Mouse (Mus musculus) liver, embryonic 16.5 days (tissue): ENCODE measurements around the gene Zfyve28. TPM values are rescaled to one million over a fixed set of nuclear protein-coding genes. Genes with fewer than 3 reads are reported as not detected.

Experiments
- ATAC-seq: fragments of 200-750 bp; cut with Nextera tagmentation; 2 replicates; pipeline ENCODE4 v1.8.0; 2017; ENCODE audit warnings: low read depth, mild to moderate bottlenecking, moderate number of reproducible peaks, moderate library complexity
- H3K27ac ChIP-seq: fragments of 300-500 bp; sonication (generic); 2 replicates; pipeline ENCODE4 v1.5.1; 2014; ENCODE audit warnings: mild to moderate bottlenecking, low read length
- H3K27me3 ChIP-seq: fragments of 300-500 bp; sonication (generic); 2 replicates; pipeline ENCODE4 v1.6.1; 2014; ENCODE audit warnings: low read depth, low read length, mixed read lengths; ENCODE audit not compliant: control insufficient read depth, insufficient read depth
- H3K36me3 ChIP-seq: fragments of 300-500 bp; sonication (generic); 2 replicates; pipeline ENCODE4 v1.6.1; 2014; ENCODE audit warnings: mild to moderate bottlenecking; ENCODE audit not compliant: control insufficient read depth, insufficient read depth
- H3K4me1 ChIP-seq: fragments of 300-500 bp; sonication (generic); 2 replicates; pipeline ENCODE4 v1.6.1; 2014; ENCODE audit warnings: low read depth, low read length, mixed read lengths; ENCODE audit not compliant: control insufficient read depth
- H3K4me2 ChIP-seq: fragments of 300-500 bp; sonication (generic); 2 replicates; pipeline ENCODE4 v1.6.1; 2014; ENCODE audit warnings: low read depth, low read length, mixed read lengths
- H3K4me3 ChIP-seq: fragments of 300-500 bp; sonication (generic); 2 replicates; pipeline ENCODE4 v1.5.1; 2014; ENCODE audit warnings: low read depth, mild to moderate bottlenecking, low read length
- H3K9ac ChIP-seq: fragments of 300-500 bp; sonication (generic); 2 replicates; pipeline ENCODE4 v1.6.1; 2014; ENCODE audit warnings: low read depth, low read length
- H3K9me3 ChIP-seq: fragments of 300-500 bp; sonication (generic); replicated peaks from 2 replicates; pipeline ENCODE4 v1.6.1; 2016; ENCODE audit warnings: low read length; ENCODE audit not compliant: control insufficient read depth
- WGBS: fragments of 180-500 bp; shearing (Covaris S2); extraction: QIAGEN DNeasy Blood & Tissue Kit; methylation state at CpG from one replicate; pipeline ENCODE4 v1.1.7; 2014; ENCODE audit not compliant: insufficient replicate concordance; 5-methylcytosine and 5-hydroxymethylcytosine counted together
- polyA plus RNA-seq: library from polyadenylated mRNA; unstranded; fragments of >200 nt; fragmentation: Nextera tagmentation; extraction: Ambion mirVana; gene quantifications from 2 replicates; pipeline ENCODE4 v1.2.1, GENCODE M21; 2015

Zfyve28 gene
- polyA plus RNA-seq, 1 experiment from 2014 or later: 0.11 TPM

GRCm38 (mm10) chr5:34325286-34325685 is 37.0 kb upstream of the Zfyve28 start:
- Histone ChIP-seq H3K27me3 (peaks cover 3% of the 10 kb centered on the region; the same call in 1 of the 2 replicates), H3K4me2 (no peak overlapping the region), H3K9me3 (no peaks in the 10 kb centered on the region), H3K36me3 (no peaks in the 10 kb centered on the region), H3K9ac (no peak overlapping the region), H3K4me3 (no peak overlapping the region), H3K27ac (no peak overlapping the region), H3K4me1 (no peaks in the 10 kb centered on the region)
- no peak for ATAC-seq

- Histone ChIP-seq H3K9me3 (no peaks in the 10 kb centered on the region), H3K9ac (no peak overlapping the region), H3K27me3 (no peaks in the 10 kb centered on the region), H3K4me3 (no peak overlapping the region), H3K4me2 (no peak overlapping the region), H3K4me1 (no peaks in the 10 kb centered on the region), H3K36me3 (no peaks in the 10 kb centered on the region), H3K27ac (no peak overlapping the region)
- WGBS: 68% methylated on average over 4 of the region's 4 CpGs
- no peak for ATAC-seq
Observed at GRCm38 (mm10) chr5:34321236-34321635, 33.0 kb upstream of the Zfyve28 start.

DNA sequence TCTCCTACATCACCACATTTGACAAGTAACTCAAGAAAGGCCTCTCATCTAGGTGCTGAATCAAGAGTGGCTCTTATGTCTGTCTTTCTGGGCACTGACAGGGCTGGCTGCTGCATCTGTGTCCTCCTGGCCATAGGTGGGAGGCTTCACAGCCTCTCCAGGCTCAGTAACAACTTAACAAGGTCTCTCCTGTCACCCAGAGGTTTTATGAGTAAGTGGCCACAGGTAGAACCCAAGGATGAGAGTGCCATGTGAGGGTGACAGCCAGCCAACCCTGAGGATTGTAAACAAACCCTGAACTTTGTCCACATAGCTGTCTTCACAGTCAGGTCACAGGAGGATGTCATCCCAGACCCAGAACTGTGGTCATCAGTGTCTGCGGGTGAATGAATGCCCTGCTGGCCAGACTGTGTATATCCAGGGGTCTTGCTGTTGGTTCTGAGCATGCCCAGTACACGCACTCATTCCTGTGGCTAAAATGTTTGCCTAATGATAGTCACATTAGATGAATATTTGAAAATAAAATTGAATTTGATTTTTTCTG is 31.3 kb upstream of the Zfyve28 start:
- no peak overlapping the region for H3K4me2 ChIP-seq
- H3K27ac ChIP-seq: no peak overlapping the region
- no peak overlapping the region for H3K4me3 ChIP-seq
- WGBS: 43% methylated on average over 2 of the region's 2 CpGs
- H3K36me3 ChIP-seq: no peaks in the 10 kb centered on the region
- no peaks in the 10 kb centered on the region for H3K9me3 ChIP-seq
- no peak; the same call in 1 of the 2 replicates for ATAC-seq
- no peaks in the 10 kb centered on the region for H3K4me1 ChIP-seq
- H3K27me3 ChIP-seq: no peaks in the 10 kb centered on the region
- H3K9ac ChIP-seq: no peak overlapping the region

GRCm38 (mm10) chr5:34309016-34309415 is 20.8 kb upstream of the Zfyve28 start:
- WGBS: 64% methylated on average over 3 of the region's 3 CpGs
- H3K36me3 ChIP-seq: no peaks in the 10 kb centered on the region
- ATAC-seq: no peak
- no peak overlapping the region for H3K27ac ChIP-seq
- no peaks in the 10 kb centered on the region for H3K4me1 ChIP-seq
- no peak overlapping the region for H3K4me2 ChIP-seq
- no peak overlapping the region for H3K9ac ChIP-seq
- no peaks in the 10 kb centered on the region for H3K27me3 ChIP-seq
- H3K4me3 ChIP-seq: no peak overlapping the region
- no peaks in the 10 kb centered on the region for H3K9me3 ChIP-seq

DNA sequence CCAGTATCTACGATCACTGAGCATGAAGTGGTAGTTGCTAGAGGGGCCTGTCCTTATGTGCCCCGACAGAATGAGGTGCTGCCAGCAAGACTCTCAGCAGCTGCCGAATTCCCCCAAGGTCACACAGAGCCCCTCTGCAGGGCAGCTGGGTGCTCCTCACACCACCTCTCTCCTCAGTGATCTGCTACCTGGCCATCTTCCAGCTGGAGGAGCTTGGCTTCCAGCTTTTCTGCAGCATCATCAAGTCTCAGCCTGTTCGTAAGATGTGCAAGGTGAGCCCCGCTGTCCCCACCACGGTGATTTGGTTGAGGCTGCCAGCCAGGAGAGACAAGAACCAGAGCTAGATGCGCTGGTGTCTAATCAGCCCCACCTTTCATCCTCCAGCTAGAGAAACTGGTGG is 14.1 kb upstream of the Zfyve28 start:
- Histone ChIP-seq H3K9ac (no peak overlapping the region), H3K27me3 (no peaks in the 10 kb centered on the region), H3K9me3 (no peaks in the 10 kb centered on the region), H3K4me2 (no peak overlapping the region), H3K36me3 (no peaks in the 10 kb centered on the region), H3K27ac (no peak overlapping the region), H3K4me1 (no peaks in the 10 kb centered on the region), H3K4me3 (no peak overlapping the region)
- ATAC-seq: no peak
- WGBS: 60% methylated on average over 7 of the region's 7 CpGs

GRCm38 (mm10) chr5:34298937-34299535 is 10.8 kb upstream of the Zfyve28 start:
- 70% methylated on average over 10 of the region's 10 CpGs for WGBS
- H3K4me1 ChIP-seq: no peaks in the 10 kb centered on the region
- no peaks in the 10 kb centered on the region for H3K27me3 ChIP-seq
- H3K9ac ChIP-seq: no peak overlapping the region
- H3K9me3 ChIP-seq: no peaks in the 10 kb centered on the region
- no peak overlapping the region for H3K4me3 ChIP-seq
- H3K4me2 ChIP-seq: no peak overlapping the region
- no peaks in the 10 kb centered on the region for H3K36me3 ChIP-seq
- no peak for ATAC-seq
- no peak overlapping the region for H3K27ac ChIP-seq

GRCm38 (mm10) chr5:34298061-34298460 is 9.8 kb upstream of the Zfyve28 start:
- no peak for ATAC-seq
- H3K27me3 ChIP-seq: no peaks in the 10 kb centered on the region

DNA sequence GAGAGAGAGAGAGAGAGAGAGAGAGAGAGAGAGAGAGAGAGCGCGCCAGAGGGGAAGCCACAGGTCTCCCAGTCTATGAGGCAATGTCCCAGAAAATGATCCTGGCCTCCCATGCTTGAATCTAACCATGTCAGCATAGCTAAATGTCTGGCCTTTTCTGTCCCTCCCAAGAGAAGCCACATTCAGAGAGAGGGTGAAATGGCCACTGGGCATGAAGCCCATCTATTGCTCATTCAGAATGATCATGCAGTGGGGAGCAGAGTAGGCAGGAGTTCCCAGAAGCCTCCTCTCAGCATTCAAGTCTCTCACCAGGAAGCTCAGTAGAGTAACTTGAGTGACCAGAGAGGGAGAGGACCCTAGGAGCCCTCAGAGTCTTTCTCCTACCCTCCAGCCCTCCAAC is 6.9 kb upstream of the Zfyve28 start:
- H3K36me3 ChIP-seq: no peaks in the 10 kb centered on the region
- 72% methylated on average over 2 of the region's 2 CpGs for WGBS
- H3K9ac ChIP-seq: no peak overlapping the region
- no peak overlapping the region for H3K4me3 ChIP-seq
- H3K27me3 ChIP-seq: peaks cover 3% of the 10 kb centered on the region; the same call in 1 of the 2 replicates
- ATAC-seq: no peak
- no peak overlapping the region for H3K4me2 ChIP-seq
- H3K9me3 ChIP-seq: no peaks in the 10 kb centered on the region
- H3K27ac ChIP-seq: no peak overlapping the region
- no peaks in the 10 kb centered on the region for H3K4me1 ChIP-seq

More at GRCm38 (mm10) chr5:34298061-34298460, 9.8 kb upstream of the Zfyve28 start:
- no peak overlapping the region for H3K27ac ChIP-seq
- H3K4me2 ChIP-seq: no peak overlapping the region
- no peak overlapping the region for H3K4me3 ChIP-seq
- H3K9ac ChIP-seq: no peak overlapping the region
- no peaks in the 10 kb centered on the region for H3K36me3 ChIP-seq
- no peaks in the 10 kb centered on the region for H3K4me1 ChIP-seq
- WGBS: 39% methylated on average over 4 of the region's 4 CpGs
- H3K9me3 ChIP-seq: no peaks in the 10 kb centered on the region

DNA sequence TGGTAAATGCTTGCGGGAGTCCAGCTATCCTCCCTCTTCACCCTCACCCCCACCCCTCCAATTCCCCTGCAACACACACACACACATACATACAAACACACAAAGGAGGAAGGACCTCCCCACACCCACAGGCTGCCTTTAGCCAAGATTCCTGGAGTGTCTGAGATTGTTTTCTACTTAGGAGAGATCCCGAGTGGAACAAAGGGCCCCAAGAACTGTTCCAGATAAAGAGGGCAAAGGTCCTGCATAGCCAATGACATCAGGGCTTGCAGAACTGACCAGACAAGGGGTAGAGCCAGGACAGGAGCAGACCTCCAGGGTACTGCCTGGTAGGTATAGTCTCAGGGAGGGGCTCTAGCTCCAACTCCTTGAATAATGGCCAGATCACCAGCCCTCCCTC is 6.4 kb upstream of the Zfyve28 start:
- Histone ChIP-seq H3K36me3 (no peaks in the 10 kb centered on the region), H3K27ac (no peak overlapping the region), H3K4me3 (no peak overlapping the region), H3K9me3 (no peaks in the 10 kb centered on the region), H3K27me3 (peaks cover 3% of the 10 kb centered on the region), H3K4me2 (no peak overlapping the region), H3K4me1 (no peaks in the 10 kb centered on the region), H3K9ac (no peak overlapping the region)
- ATAC-seq: no peak
- 31% methylated on average over 2 of the region's 2 CpGs for WGBS
